Mouse (Mus musculus) megakaryocyte, embryonic 14.5 days (primary cell): ENCODE measurements at regions not wholly inside any gene's neighbourhood (a gene's known extent, or its start where the extent isn't known, plus 50 kb on each side); places are given as distances from the start of the nearest gene placed in this dataset.

ENCODE experiments used
- H3K27me3 ChIP-seq: replicated peaks from 2 replicates; pipeline ENCODE3; 2012; ENCODE audit warnings: inconsistent platforms
- H3K36me3 ChIP-seq: replicated peaks from 2 replicates; pipeline ENCODE3; 2012; ENCODE audit warnings: low read length, inconsistent platforms, mixed read lengths
- H3K4me1 ChIP-seq: 2 replicates; pipeline ENCODE4 v1.6.1; 2012; ENCODE audit warnings: inconsistent platforms
- H3K4me3 ChIP-seq: replicated peaks from 2 replicates; pipeline ENCODE3; 2012; ENCODE audit warnings: moderate library complexity, mild to moderate bottlenecking, inconsistent platforms
- H3K9me3 ChIP-seq: 2 replicates; pipeline ENCODE4 v1.6.1; 2012; ENCODE audit warnings: inconsistent platforms
- FLI1 ChIP-seq: IDR thresholded peaks from 2 replicates; pipeline ENCODE4 v1.6.1; 2012; ENCODE audit warnings: low read length, inconsistent platforms, mixed read lengths
- GATA1 ChIP-seq: IDR thresholded peaks from 3 replicates; pipeline ENCODE4 v1.6.1; 2012; ENCODE audit warnings: mixed read lengths, low read length, inconsistent platforms, borderline replicate concordance

DNA sequence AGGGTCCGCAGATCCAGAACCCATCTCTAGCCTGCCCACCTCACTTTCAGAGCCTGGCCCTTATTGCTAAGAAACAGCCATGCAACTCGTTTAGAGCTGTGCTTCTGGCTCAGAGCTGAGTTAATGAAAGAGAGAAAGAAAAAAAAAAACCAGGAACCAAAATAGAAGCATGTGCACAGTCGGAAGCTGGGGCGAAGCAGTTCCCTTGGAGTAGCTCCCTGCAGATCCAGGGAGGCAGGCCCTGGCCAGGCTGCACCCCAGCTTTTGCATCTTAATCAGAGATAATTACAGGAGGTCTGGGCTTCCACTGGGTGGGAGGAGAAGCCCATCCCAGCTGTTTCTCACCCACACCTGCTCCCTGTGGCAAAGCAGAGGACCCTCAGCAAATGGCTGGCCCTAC lies 53.9 kb downstream of the Adra2c start:
- Histone ChIP-seq H3K4me3 (no peak overlapping the region), H3K9me3 (no peaks in the 10 kb centered on the region), H3K36me3 (no peaks in the 10 kb centered on the region), H3K4me1 (peaks cover 3% of the 10 kb centered on the region; the same call in 1 of the 2 replicates), H3K27me3 (peaks cover 76% of the 10 kb centered on the region)
- TF ChIP-seq GATA1 = no peak

- no peaks in the 10 kb centered on the region for H3K36me3 ChIP-seq
- H3K4me3 ChIP-seq = peak overlapping the region; percentile 25
- peaks cover 3% of the 10 kb centered on the region; the same call in 1 of the 2 replicates for H3K4me1 ChIP-seq
- TF ChIP-seq FLI1 (no peak), GATA1 (no peak)
- H3K9me3 ChIP-seq = no peaks in the 10 kb centered on the region
- H3K27me3 ChIP-seq = peaks cover 73% of the 10 kb centered on the region
Measured at GRCm38 (mm10) chr5:35334416-35335059, 54.4 kb upstream of the Hmx1 start.

- TF ChIP-seq FLI1 = no peak
- no peak for TF ChIP-seq GATA1
- no peaks in the 10 kb centered on the region for H3K9me3 ChIP-seq
- H3K36me3 ChIP-seq = no peaks in the 10 kb centered on the region
- peaks cover 3% of the 10 kb centered on the region; the same call in 1 of the 2 replicates for H3K4me1 ChIP-seq
- peaks cover 73% of the 10 kb centered on the region for H3K27me3 ChIP-seq
- H3K4me3 ChIP-seq = no peak overlapping the region
Measured at GRCm38 (mm10) chr5:35335081-35335480, 53.8 kb upstream of the Hmx1 start.
